Mouse (Mus musculus) urinary bladder, adult 2 months (tissue): ENCODE measurements around the gene Tmem9b. TPM values are rescaled to one million over a fixed set of nuclear protein-coding genes. Genes with fewer than 3 reads are reported as not detected.

ENCODE experiments used
- DNase-seq: peaks from one replicate; pipeline ENCODE4 v3.0.0; 2022; ENCODE audit warnings: low spot score
- polyA plus RNA-seq: library from polyadenylated mRNA; depleted of rRNA; stranded (reverse); fragments of >200 nt; gene quantifications from 2 replicates; pipeline ENCODE4 v1.2.3, GENCODE M21; 2012; rRNA removed

The Tmem9b gene
- polyA plus RNA-seq, 1 experiment = 52.9 TPM

GRCm38 (mm10) chr7:109686585-109687128, 66.0 kb downstream of the Tmem9b start:
- DNase-seq = no peak

Other genes with a start within 250 kb of the Tmem9b start
- gene Trim66, start 244.7 kb downstream of the Tmem9b start, polyA plus RNA-seq = 0.13 and 0.15 TPM in 2 replicates
- gene Rpl27a, start 233.7 kb downstream of the Tmem9b start, polyA plus RNA-seq = 735 and 823 TPM in 2 replicates
- gene St5, start 49.3 kb downstream of the Tmem9b start, polyA plus RNA-seq = 40.5 and 42.3 TPM in 2 replicates
- gene Akip1, start 49.2 kb downstream of the Tmem9b start, polyA plus RNA-seq = 27.0 and 30.8 TPM in 2 replicates
- gene BC051019, start 29.0 kb downstream of the Tmem9b start, polyA plus RNA-seq = 14.3 and 18.2 TPM in 2 replicates
- 0.15 and 0.17 TPM in 2 replicates for gene Ascl3, start 21.1 kb downstream of the Tmem9b start, polyA plus RNA-seq
- gene Nrip3, start 29.1 kb upstream of the Tmem9b start, polyA plus RNA-seq = 0.18 and 0.43 TPM in 2 replicates
- 7.4 and 16.3 TPM in 2 replicates for gene Scube2, start 112.8 kb upstream of the Tmem9b start, polyA plus RNA-seq
- 63.8 and 75.8 TPM in 2 replicates for gene Dennd5a, start 207.6 kb upstream of the Tmem9b start, polyA plus RNA-seq
- 33.3 and 35.0 TPM in 2 replicates for gene Tmem41b, start 234.1 kb upstream of the Tmem9b start, polyA plus RNA-seq